Mouse (Mus musculus): ENCODE results near the gene Eqtn.

Eqtn gene

DNA sequence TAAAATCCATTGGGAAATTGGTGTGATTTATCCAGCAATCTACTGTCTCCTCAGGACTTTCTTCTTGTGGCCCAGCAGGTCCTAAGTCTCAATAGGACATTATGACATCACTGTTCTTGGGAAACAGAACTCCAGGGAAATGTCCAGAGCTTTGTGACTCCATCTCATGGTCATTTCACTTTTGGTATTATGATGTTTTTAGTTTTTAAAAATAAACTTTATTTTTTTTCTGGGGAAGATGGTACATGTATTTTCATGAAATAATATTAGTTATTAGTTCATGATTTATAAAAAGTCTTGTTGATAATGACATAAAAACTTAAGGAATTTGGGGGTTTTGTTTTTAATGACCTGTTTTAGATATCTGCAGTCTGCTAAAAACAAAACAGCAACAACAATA, at the start of gene Eqtn:
Eqtn (minus strand) TSS at position 101 of the 400 bp plus-strand sequence.
- DNase-seq (ENCODE audit: low spot score), result no peak

DNA sequence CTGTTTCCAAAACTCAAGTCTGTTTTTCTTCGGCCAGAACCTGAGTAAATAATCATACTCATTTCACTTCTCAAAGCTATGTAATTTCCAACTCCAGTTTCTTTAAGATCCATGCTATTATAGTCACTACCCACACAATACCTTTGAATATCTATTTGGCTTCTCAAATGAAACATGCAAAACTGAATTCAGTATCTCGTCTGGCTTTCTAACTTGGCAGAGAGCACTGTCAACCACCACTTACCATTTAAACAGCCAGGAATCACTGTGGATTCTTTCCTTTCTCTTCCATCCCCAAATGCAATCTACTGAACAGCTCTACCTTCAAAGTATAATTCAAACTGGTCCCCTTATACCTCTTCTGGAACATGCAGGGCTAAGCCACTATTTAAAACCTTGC, 44.7 kb upstream of the Eqtn start:
- no peak for DNase-seq (ENCODE audit: low spot score)

DNA sequence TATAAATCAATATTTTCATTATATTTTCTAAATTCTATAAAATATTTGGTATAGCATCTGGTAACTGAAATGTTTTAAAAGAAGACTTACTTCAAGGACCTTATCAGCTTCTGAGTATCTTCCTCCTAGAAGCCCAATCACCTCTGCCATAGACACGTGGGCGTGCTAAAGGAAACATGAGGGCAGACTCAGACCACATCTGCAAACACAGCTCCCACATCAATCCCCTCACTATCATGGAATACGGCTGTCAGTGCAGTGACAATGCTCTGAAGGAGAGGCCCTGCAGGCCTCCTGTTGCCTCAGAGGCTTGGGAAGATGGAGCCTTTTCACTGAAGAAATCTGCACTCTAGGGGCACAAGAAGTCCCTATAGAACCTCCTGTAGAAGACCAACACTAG, 24.1 kb upstream of the Eqtn start:
- DNase-seq (ENCODE audit: low spot score), result no peak

DNA sequence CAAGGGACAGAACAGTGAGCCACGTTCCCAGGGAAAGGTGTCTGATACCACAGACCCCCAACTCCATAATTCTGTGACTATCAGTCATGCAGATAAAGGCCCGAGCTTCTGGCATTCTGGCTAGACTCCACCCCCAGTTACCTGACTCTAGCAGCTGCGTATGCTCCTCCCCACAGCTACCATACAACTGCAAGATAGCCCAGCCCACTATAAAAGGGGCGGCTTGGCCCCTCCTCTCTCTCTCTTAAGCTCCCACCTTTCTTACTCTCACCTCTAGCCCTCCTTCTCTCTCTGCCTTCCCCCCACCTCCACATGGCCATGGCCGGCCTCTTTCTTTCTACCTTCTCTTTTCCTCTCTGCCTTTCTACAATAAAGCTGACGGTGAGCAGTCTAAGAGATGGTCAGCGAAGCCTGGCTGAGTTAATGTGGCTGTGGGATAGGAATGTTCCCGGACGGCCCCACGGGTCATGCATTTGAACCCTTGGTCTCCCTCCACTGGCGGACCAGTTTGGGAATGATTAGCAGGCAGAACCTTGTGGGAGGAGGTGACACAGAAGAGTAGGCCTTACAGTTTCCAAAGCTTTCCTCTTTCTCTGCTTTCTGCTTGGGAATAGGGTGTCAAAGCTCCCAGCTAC, 12.7 kb upstream of the Eqtn start:
- DNase-seq (ENCODE audit: low spot score), result no peak

DNA sequence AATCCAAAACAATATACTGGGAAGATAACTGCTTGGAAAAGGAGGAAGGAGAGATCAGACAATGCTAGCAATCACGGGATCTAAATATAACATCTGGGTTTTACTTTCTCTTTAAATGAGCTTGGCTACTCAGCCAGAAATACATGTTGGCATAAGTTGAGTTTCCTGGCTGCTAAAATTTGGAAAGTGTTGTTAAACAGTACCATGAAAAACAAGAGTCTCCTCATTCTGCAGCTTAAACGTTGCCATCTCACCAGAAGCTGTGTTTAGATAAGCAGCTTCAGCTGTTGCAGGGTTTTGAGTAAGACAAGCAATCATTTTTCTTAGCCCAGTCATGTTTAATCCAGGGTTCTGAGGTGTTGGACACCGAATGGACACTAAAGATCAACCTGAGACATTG, 26.9 kb downstream of the Eqtn start:
- DNase-seq (ENCODE audit: low spot score), result no peak

DNA sequence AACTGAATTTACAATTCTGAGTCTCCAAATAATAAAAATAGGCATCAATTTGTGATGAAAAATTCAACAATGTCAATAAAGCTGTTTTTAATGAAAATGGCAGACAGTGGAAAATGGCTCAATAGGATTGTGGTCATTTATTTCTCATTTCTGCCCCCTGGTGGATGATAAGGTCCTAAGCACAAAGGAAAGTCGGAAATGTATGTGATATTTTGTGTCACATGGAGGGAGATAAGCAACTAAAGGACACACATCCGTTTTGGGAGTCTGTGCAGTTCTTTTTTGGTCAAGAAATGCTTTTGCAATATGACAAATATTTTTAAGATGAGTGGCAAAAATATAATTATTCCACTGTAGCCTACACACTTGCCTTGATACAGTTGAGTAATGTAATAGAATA, 27.9 kb downstream of the Eqtn start:
- DNase-seq (ENCODE audit: low spot score), result no peak

All from ovary, postnatal 36 days (tissue).